Mouse (Mus musculus) testis, adult 2 months (tissue): ENCODE measurements around the gene Tnfrsf22.
"Not testable (repeated sequence)": the region's sequence is repeated elsewhere in the genome, so short reads cannot be mapped to it uniquely, and the experiment has no call there.

Experiments
- CTCF ChIP-seq: fragments of 200-500 bp; IDR thresholded peaks from 2 replicates; pipeline ENCODE4 v1.5.1; 2012; ENCODE audit warnings: low read depth, mild to moderate bottlenecking, inconsistent platforms, low read length, moderate library complexity; ENCODE audit not compliant: control insufficient read depth, insufficient read depth, insufficient replicate concordance
- POLR2A ChIP-seq: fragments of 200-500 bp; IDR thresholded peaks from 2 replicates; pipeline ENCODE4 v1.6.1; 2012; ENCODE audit warnings: low read depth, mild to moderate bottlenecking, inconsistent platforms, low read length, moderate library complexity; ENCODE audit not compliant: control insufficient read depth

DNA sequence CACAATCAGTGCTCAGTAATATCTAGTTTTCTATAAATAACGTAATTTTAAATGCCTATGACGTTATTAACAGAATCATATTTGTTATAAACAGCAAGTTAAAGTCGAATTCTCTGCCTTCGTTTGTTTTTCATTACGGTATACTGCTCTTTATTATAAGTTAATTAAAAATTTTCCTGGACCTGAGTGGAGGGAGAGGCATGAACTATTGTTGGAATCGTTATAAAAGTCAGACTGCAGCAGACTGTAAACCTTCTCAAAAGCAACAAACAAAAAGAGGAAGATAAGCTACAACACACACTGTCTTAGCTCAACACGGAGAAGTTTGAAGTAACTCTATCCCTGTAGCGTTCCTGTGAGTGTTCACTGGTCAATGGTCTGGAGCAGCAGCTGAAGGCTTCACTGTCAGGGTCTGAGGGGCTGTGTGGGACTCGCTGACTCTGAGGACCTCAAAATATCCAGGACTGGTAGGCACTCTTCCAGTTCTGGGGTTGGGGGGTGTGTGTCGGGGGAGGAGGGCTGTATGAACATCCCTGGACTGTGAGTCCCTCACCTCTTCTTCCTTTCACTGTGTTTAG is 397 bp upstream of the Tnfrsf22 start:
- TF ChIP-seq CTCF, POLR2A: not testable (repeated sequence)
